In genomic region chr11:107375816-107376215, GRCm38 (mm10) we compare ENCODE assay signal across 11 mouse cellular contexts.
DNase-seq lines count a peak whose midpoint lies in the region; ATAC-seq lines count a peak whose summit lies in the region.
"Had no signal": no experiment of that assay in that cellular context is flagged by ENCODE, and none has a peak within 500 bp of the region (broad histone marks: within the 10 kb centered on the region; RNA-seq: fewer than 3 reads in every experiment).

No protein-coding gene starts in this region.

- intact Hi-C loops in left cerebral cortex, postnatal 14 days (cut with DNase I): no loop called here

- ATAC-seq in CD4-positive, CD25-positive, alpha-beta regulatory T cell, adult 4 months: no peak
- ATAC-seq: forebrain, embryonic 14.5 days had no signal

- DNase-seq in gastrocnemius, postnatal 10 days: peak; percentile 33
- no peak for DNase-seq in gastrocnemius, adult 8-10 months (ENCODE audit: low spot score in 2 of 2)
- DNase-seq in kidney, postnatal 4 days: peak; percentile 43 to 48
- no peak for DNase-seq in kidney, adult 9 months
- peak; percentile 15 for DNase-seq in 3T3-L1 (ENCODE audit: low read depth, low spot score)
- peak; percentile 25 for DNase-seq in fibroblast of lung, adult 2 months (ENCODE audit: low read depth)
- no peak for DNase-seq in left cerebral cortex, postnatal 14 days (ENCODE audit: low spot score in 2 of 2)
- DNase-seq: cerebellum, adult 18-20 months; liver, postnatal 0 days had no signal

Comparison
In these comparisons a context has a peak if more than half of its experiments do, and no peak if none do; other contexts are left out.
1. DNase-seq: peak in gastrocnemius, postnatal 10 days (single experiment), kidney, postnatal 4 days (2 of 2), 3T3-L1 (single experiment) and fibroblast of lung, adult 2 months (single experiment); none in gastrocnemius, adult 8-10 months (0 of 2), kidney, adult 9 months (single experiment) and left cerebral cortex, postnatal 14 days (0 of 2).